Mouse (Mus musculus): Measurements from ENCODE around the gene 1810037I17Rik. TPM values are rescaled to one million over a fixed set of nuclear protein-coding genes. Genes with fewer than 3 reads are reported as not detected.

Gene 1810037I17Rik
- total RNA-seq (2021), result 10 to 100 TPM; 22.0 to 23.0 TPM
- long read RNA-seq, experiment 1, transcript 1810037I17Rik-201 (2 exons, 1,160 nt), result major isoform, 10 of 10 reads
- long read RNA-seq, experiment 1, partial matches to known transcripts, result 0 of 10 reads
- long read RNA-seq, experiment 1, other reads (novel, unspliced or antisense), result 0 of 10 reads
- long read RNA-seq, experiment 2, transcript 1810037I17Rik-201 (2 exons, 1,160 nt), result major isoform, 17 of 17 reads
- long read RNA-seq, experiment 2, partial matches to known transcripts, result 0 of 17 reads
- long read RNA-seq, experiment 2, other reads (novel, unspliced or antisense), result 0 of 17 reads

DNA sequence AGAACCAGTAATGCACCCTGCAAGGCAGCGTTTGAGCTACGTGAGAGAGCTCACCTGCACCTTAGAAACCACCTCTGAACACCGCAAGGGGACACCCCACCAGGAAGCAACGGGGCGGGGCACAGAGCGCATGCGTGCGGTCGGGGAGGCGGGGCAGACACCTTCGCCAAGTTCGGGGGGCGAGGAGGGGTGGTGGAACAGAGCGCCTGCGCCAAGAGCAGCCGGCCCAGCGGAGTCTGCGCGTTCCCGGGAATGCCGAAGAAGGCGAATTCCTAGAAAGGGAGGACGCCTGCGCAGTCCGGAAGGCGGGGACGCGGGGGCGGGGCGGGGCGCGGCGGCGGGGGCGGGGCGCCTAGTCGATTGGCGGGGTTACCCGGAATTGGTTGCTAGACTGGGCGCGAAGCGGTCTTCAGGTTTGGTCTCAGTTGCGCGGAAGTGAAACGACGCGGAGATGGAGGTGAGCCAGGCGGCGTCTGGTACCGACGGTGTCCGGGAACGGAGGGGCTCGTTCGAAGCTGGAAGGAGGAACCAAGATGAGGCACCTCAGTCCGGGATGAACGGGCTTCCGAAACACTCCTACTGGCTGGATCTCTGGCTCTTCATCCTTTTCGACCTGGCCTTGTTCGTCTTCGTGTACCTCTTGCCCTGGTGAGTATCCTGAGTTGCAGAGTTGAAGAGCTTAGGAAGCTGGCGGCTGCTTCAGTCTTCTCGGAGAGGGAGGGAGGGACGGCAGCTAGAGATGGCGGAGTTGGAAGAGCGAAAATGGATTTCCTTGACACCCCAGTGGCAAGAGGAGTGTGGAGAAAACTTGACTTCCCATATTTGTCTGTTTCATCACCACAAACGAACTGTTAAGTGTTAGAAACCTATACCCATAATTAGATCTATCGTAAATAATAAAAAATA lies at the start of gene 1810037I17Rik:
TSS of gene 1810037I17Rik (plus strand) at position 195 of the 906 bp plus-strand sequence.
- DNase-seq, result peak; percentile 98
- intact Hi-C loops (cut with DNase I; ENCODE audit: low total_unique reads), result no loop called here

- DNase-seq, result no peak
- intact Hi-C loops (cut with DNase I; ENCODE audit: low total_unique reads), result no loop called here
Measured at GRCm38 (mm10) chr3:122876870-122877269, 47.1 kb upstream of the 1810037I17Rik start.

- DNase-seq, result no peak
Measured at GRCm38 (mm10) chr3:122877543-122877942, 46.5 kb upstream of the 1810037I17Rik start.

GRCm38 (mm10) chr3:122878705-122879315 lies 45.2 kb upstream of the 1810037I17Rik start:
- DNase-seq, result no peak
- intact Hi-C loops (cut with DNase I; ENCODE audit: low total_unique reads), result no loop called here

More at GRCm38 (mm10) chr3:122877543-122877942, 46.5 kb upstream of the 1810037I17Rik start:
- intact Hi-C loops (cut with DNase I; ENCODE audit: low total_unique reads), result no loop called here

DNA sequence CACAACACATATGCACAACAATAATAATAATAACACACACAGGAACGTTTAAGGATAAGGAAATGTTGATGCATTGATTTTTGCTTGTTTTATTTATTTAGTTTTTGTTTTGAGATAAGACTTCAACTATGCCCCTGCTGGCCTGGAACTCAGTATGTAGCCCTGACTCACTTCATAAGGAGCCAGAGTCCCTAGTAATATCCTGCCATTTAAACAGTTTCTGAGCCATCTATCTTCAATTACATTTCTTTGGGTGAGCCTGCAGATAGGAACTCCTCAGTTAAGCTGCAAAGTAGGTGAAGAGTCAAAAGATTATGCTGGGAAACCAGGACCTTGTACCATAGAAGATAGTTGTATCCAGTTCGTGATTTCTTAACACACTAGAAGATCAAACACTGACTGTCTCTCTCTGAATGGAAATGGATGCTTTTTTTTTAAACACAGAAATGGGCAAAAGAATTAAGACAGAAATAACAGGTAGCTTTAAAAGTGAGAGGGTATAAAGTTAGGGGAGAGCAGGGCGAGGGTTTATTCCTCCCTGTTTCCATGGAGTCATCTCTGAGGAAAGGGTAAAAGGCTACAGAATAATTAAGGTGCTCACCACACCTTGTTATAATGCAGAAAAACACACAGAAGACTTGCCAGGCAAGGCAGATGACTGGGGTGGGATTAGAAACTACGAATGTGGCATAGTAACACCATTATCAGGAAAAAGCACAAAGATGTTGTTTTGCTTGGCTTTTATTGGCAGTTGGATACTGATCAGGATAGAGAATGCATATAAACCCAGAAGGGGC lies 36.3 kb upstream of the 1810037I17Rik start:
- DNase-seq, result no peak
- intact Hi-C loops (cut with DNase I; ENCODE audit: low total_unique reads), result no loop called here

- intact Hi-C loops (cut with DNase I; ENCODE audit: low total_unique reads), result no loop called here
Measured at GRCm38 (mm10) chr3:122888371-122888819, 35.6 kb upstream of the 1810037I17Rik start.

DNA sequence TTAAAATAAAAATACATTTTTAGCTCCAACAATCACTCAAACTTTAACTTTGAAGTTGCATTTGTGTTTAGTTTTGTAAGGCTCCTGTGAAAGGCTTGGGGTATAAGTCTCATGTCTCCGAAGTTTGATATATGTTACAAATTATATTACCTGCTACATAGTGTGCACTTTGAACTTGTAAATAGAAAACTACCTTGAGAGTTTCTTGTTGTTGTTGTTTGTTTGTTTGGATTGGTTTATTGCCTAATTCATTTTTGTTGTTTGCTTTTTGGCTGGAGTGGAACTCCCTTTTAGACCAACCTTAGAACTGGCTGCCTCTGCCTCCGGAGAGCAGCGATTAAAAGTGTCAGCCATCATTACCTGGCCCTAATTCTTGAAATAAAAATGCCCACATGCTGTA lies 29.2 kb upstream of the 1810037I17Rik start, which contains the start of gene Fabp2:
TSS of gene Fabp2 (plus strand) at position 301 of the 400 bp plus-strand sequence.
- intact Hi-C loops (cut with DNase I; ENCODE audit: low total_unique reads), result no loop called here
- DNase-seq, result no peak

More at GRCm38 (mm10) chr3:122888371-122888819, 35.6 kb upstream of the 1810037I17Rik start:
- DNase-seq, result no peak

- intact Hi-C loops (cut with DNase I; ENCODE audit: low total_unique reads), result no loop called here
- no peak for DNase-seq
Measured at GRCm38 (mm10) chr3:122895189-122895731, 28.7 kb upstream of the 1810037I17Rik start.

- DNase-seq, result no peak
- intact Hi-C loops (cut with DNase I; ENCODE audit: low total_unique reads), result no loop called here
Measured at GRCm38 (mm10) chr3:122898254-122898653, 25.7 kb upstream of the 1810037I17Rik start.

- peak; percentile 25 for DNase-seq
- intact Hi-C loops (cut with DNase I; ENCODE audit: low total_unique reads), result loop anchor here (5.0 kb wide), 1 partner anchor 257 kb away; no protein-coding TSS in a partner anchor
Measured at GRCm38 (mm10) chr3:122903746-122904433, 20.1 kb upstream of the 1810037I17Rik start.

GRCm38 (mm10) chr3:122907841-122908240 lies 16.2 kb upstream of the 1810037I17Rik start:
- intact Hi-C loops (cut with DNase I; ENCODE audit: low total_unique reads), result no loop called here
- DNase-seq, result no peak

GRCm38 (mm10) chr3:122915493-122915892 lies 8.5 kb upstream of the 1810037I17Rik start:
- intact Hi-C loops (cut with DNase I; ENCODE audit: low total_unique reads), result no loop called here
- DNase-seq, result no peak

GRCm38 (mm10) chr3:122916191-122916680 lies 7.8 kb upstream of the 1810037I17Rik start:
- no peak for DNase-seq
- intact Hi-C loops (cut with DNase I; ENCODE audit: low total_unique reads), result no loop called here

DNA sequence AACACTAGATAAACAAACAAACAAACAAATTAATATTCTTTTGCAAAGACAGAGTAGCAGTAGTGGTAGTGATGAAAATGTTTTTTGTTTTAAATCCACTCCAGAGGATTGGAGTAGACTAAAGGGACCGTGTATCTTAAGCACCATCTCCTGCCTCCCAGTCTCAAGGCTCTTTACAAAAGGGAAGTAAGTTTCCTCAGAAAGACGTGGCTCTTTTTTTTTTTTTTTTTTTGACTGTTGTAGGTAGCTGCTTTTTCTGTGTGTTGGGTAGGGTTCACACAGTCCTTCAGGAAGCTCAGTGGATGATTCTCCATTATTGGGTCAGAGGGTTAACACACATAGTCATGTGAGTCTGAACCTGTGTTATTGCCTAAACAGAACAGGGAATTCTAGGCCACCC lies 5.3 kb upstream of the 1810037I17Rik start:
- intact Hi-C loops (cut with DNase I; ENCODE audit: low total_unique reads), result no loop called here

DNA sequence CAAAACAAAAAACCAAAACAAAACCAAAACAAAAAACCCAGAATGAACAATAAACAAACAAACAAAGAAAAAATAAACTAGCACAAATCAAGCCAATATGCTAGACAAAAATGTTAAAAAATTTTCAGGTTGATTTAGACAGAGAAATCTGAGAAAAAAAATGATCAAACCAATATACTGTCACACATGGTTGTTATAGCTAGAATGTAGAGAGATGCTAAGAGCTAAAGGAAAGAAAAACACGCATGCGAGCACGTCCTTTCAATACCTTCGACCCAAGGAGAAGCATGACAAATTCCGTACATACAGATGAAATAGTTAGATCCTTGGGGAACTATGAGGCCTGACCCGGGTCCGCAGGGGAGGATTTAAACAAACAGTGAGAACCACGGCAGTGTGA lies 4.7 kb upstream of the 1810037I17Rik start, which contains the start of gene Gm10959:
TSS of gene Gm10959 (minus strand) at position 101 of the 400 bp plus-strand sequence.
- no peak for DNase-seq
- intact Hi-C loops (cut with DNase I; ENCODE audit: low total_unique reads), result no loop called here

More for the DNA sequence above, 5.3 kb upstream of the 1810037I17Rik start:
- no peak for DNase-seq

GRCm38 (mm10) chr3:122920572-122921435 lies 3.2 kb upstream of the 1810037I17Rik start:
- no peak for DNase-seq
- intact Hi-C loops (cut with DNase I; ENCODE audit: low total_unique reads), result no loop called here

All from gastrocnemius, postnatal 14 days (tissue).